Mouse (Mus musculus): Measurements from ENCODE around the gene Lrrc2.

Lrrc2 gene

GRCm38 (mm10) chr9:110948813-110949310 lies 2.5 kb upstream of the Lrrc2 start:
- DNase-seq, result no peak

- DNase-seq, result no peak
Measured at GRCm38 (mm10) chr9:110950109-110950508, 1.2 kb upstream of the Lrrc2 start.

GRCm38 (mm10) chr9:110951866-110952265 lies 521 bp downstream of the Lrrc2 start:
- DNase-seq, result no peak

GRCm38 (mm10) chr9:110952398-110952797 lies 1.1 kb downstream of the Lrrc2 start:
- no peak for DNase-seq

GRCm38 (mm10) chr9:110952931-110953549 lies 1.7 kb downstream of the Lrrc2 start:
- DNase-seq, result no peak

GRCm38 (mm10) chr9:110953550-110954461 lies 2.5 kb downstream of the Lrrc2 start:
- DNase-seq, result peak; percentile 73 to 84

- DNase-seq, result no peak
Measured at GRCm38 (mm10) chr9:110954681-110955445, 3.5 kb downstream of the Lrrc2 start.

GRCm38 (mm10) chr9:110955962-110956361 lies 4.6 kb downstream of the Lrrc2 start:
- no peak for DNase-seq

GRCm38 (mm10) chr9:110959669-110960068 lies 8.3 kb downstream of the Lrrc2 start:
- DNase-seq, result no peak

GRCm38 (mm10) chr9:110960230-110961149 lies 9.1 kb downstream of the Lrrc2 start:
- no peak for DNase-seq

GRCm38 (mm10) chr9:110961386-110961785 lies 10.0 kb downstream of the Lrrc2 start:
- DNase-seq, result no peak

- DNase-seq, result no peak
Measured at GRCm38 (mm10) chr9:110963566-110964115, 12.3 kb downstream of the Lrrc2 start.

- DNase-seq, result no peak
Measured at GRCm38 (mm10) chr9:110965062-110965909, 13.9 kb downstream of the Lrrc2 start.

GRCm38 (mm10) chr9:110965910-110966231 lies 14.5 kb downstream of the Lrrc2 start:
- DNase-seq, result no peak

GRCm38 (mm10) chr9:110979411-110979810 lies 28.1 kb downstream of the Lrrc2 start:
- no peak for DNase-seq

GRCm38 (mm10) chr9:110982351-110982750 lies 31.0 kb downstream of the Lrrc2 start:
- DNase-seq, result no peak

GRCm38 (mm10) chr9:110984096-110984495 lies 32.8 kb downstream of the Lrrc2 start:
- DNase-seq, result no peak

GRCm38 (mm10) chr9:110985541-110985940 lies 34.2 kb downstream of the Lrrc2 start:
- DNase-seq, result no peak

GRCm38 (mm10) chr9:110985951-110986350 lies 34.6 kb downstream of the Lrrc2 start:
- no peak for DNase-seq

- no peak for DNase-seq
Measured at GRCm38 (mm10) chr9:110987331-110987730, 36.0 kb downstream of the Lrrc2 start.

- no peak for DNase-seq
Measured at GRCm38 (mm10) chr9:110988078-110988477, 36.7 kb downstream of the Lrrc2 start.

Data from cerebellum, postnatal 14 days (tissue).